Mouse (Mus musculus) stomach, postnatal 0 days (tissue): ENCODE measurements around the gene A1cf. TPM values are rescaled to one million over a fixed set of nuclear protein-coding genes. Genes with fewer than 3 reads are reported as not detected.

Experiments used
- ATAC-seq: fragments of 200-750 bp; cut with Nextera tagmentation; 2 replicates; pipeline ENCODE4 v1.8.0; 2017; ENCODE audit not compliant: low FRiP score, low TSS enrichment
- DNase-seq: peaks from one replicate; pipeline ENCODE4 v3.0.0-alpha.2; 2016; ENCODE audit warnings: low spot score
- H3K27ac ChIP-seq: fragments of 300-500 bp; sonication (generic); replicated peaks from 2 replicates; pipeline ENCODE4 v1.5.1; 2014; ENCODE audit warnings: mild to moderate bottlenecking, control low read depth
- H3K27me3 ChIP-seq: fragments of 300-500 bp; sonication (generic); 2 replicates; pipeline ENCODE4 v1.6.1; 2014; ENCODE audit warnings: low read length; ENCODE audit not compliant: control insufficient read depth, insufficient read depth
- H3K36me3 ChIP-seq: fragments of 300-500 bp; sonication (generic); 2 replicates; pipeline ENCODE4 v1.6.1; 2014; ENCODE audit warnings: low read length, mixed read lengths; ENCODE audit not compliant: control insufficient read depth, insufficient read depth
- H3K4me1 ChIP-seq: fragments of 300-500 bp; sonication (generic); replicated peaks from 2 replicates; pipeline ENCODE4 v1.6.1; 2014; ENCODE audit warnings: antibody characterized with exemption; ENCODE audit not compliant: control insufficient read depth, insufficient read depth
- H3K4me2 ChIP-seq: fragments of 300-500 bp; sonication (generic); replicated peaks from 2 replicates; pipeline ENCODE4 v1.6.1; 2014; ENCODE audit warnings: low read depth, mild to moderate bottlenecking, control low read depth, moderate library complexity
- H3K4me3 ChIP-seq: fragments of 300-500 bp; sonication (generic); 2 replicates; pipeline ENCODE4 v1.5.1; 2014; ENCODE audit warnings: low read depth, low read length, control low read depth
- H3K9ac ChIP-seq: fragments of 300-500 bp; sonication (generic); 2 replicates; pipeline ENCODE4 v1.6.1; 2014; ENCODE audit warnings: mild to moderate bottlenecking, low read length, control low read depth, mixed read lengths
- H3K9me3 ChIP-seq: fragments of 300-500 bp; sonication (generic); 2 replicates; pipeline ENCODE4 v1.6.1; 2016; ENCODE audit warnings: low read length; ENCODE audit not compliant: control insufficient read depth
- CTCF ChIP-seq: IDR thresholded peaks from 2 replicates; pipeline ENCODE4 v1.5.1; 2016; ENCODE audit warnings: antibody characterized with exemption, low read depth, mild to moderate bottlenecking, moderate library complexity
- EP300 ChIP-seq: optimal IDR thresholded peaks from 2 replicates; pipeline ENCODE3; 2016; ENCODE audit warnings: antibody characterized with exemption
- WGBS: fragments of 180-500 bp; shearing (Covaris S2); extraction: QIAGEN DNeasy Blood & Tissue Kit; methylation state at CpG from one replicate; pipeline ENCODE4 v1.1.7; 2014; 5-methylcytosine and 5-hydroxymethylcytosine counted together
- polyA plus RNA-seq: library from polyadenylated mRNA; unstranded; fragments of >200 nt; fragmentation: Nextera tagmentation; extraction: Ambion mirVana; gene quantifications from 2 replicates; pipeline ENCODE4 v1.2.1, GENCODE M21; 2015

A1cf gene
- polyA plus RNA-seq, 1 experiment from 2014 or later = 0.10 TPM

GRCm38 (mm10) chr19:31868971-31869370 lies 407 bp downstream of the A1cf start:
- H3K27ac ChIP-seq = no peak overlapping the region
- H3K4me3 ChIP-seq = no peak overlapping the region
- no peaks in the 10 kb centered on the region for H3K4me1 ChIP-seq
- no peaks in the 10 kb centered on the region for H3K27me3 ChIP-seq
- H3K4me2 ChIP-seq = no peak overlapping the region
- no peak for DNase-seq
- no peak for ATAC-seq
- H3K9me3 ChIP-seq = no peaks in the 10 kb centered on the region
- no peaks in the 10 kb centered on the region for H3K36me3 ChIP-seq
- WGBS = 85% methylated on average over 6 of the region's 6 CpGs
- TF ChIP-seq CTCF = no peak
- TF ChIP-seq EP300 = no peak
- H3K9ac ChIP-seq = no peak overlapping the region

- H3K27me3 ChIP-seq = no peaks in the 10 kb centered on the region
- H3K4me1 ChIP-seq = no peaks in the 10 kb centered on the region
- H3K9ac ChIP-seq = no peak overlapping the region
- DNase-seq (no peak), ATAC-seq (no peak)
- TF ChIP-seq CTCF (no peak), EP300 (no peak)
- no peaks in the 10 kb centered on the region for H3K9me3 ChIP-seq
- H3K36me3 ChIP-seq = no peaks in the 10 kb centered on the region
- H3K4me2 ChIP-seq = no peak overlapping the region
- WGBS = 17% methylated on average over 2 of the region's 2 CpGs
- no peak overlapping the region for H3K27ac ChIP-seq
- H3K4me3 ChIP-seq = no peak overlapping the region
These were observed 2.8 kb downstream of the A1cf start for GRCm38 (mm10) chr19:31871377-31871776.

- no peaks in the 10 kb centered on the region for H3K9me3 ChIP-seq
- 32% methylated on average over 4 of the region's 4 CpGs for WGBS
- H3K4me3 ChIP-seq = no peak overlapping the region
- H3K27me3 ChIP-seq = no peaks in the 10 kb centered on the region
- DNase-seq (no peak), ATAC-seq (no peak)
- H3K27ac ChIP-seq = no peak overlapping the region
- no peak overlapping the region for H3K4me2 ChIP-seq
- no peaks in the 10 kb centered on the region for H3K4me1 ChIP-seq
- TF ChIP-seq CTCF (no peak), EP300 (no peak)
- no peaks in the 10 kb centered on the region for H3K36me3 ChIP-seq
- no peak overlapping the region for H3K9ac ChIP-seq
These were observed 9.4 kb downstream of the A1cf start for GRCm38 (mm10) chr19:31877968-31878367.

GRCm38 (mm10) chr19:31884594-31884993 lies 16.0 kb downstream of the A1cf start:
- H3K27me3 ChIP-seq = no peaks in the 10 kb centered on the region
- H3K36me3 ChIP-seq = no peaks in the 10 kb centered on the region
- H3K9ac ChIP-seq = no peak overlapping the region
- no peak overlapping the region for H3K4me3 ChIP-seq
- WGBS = 75% methylated on average over 4 of the region's 4 CpGs
- H3K4me2 ChIP-seq = no peak overlapping the region
- no peak for ATAC-seq
- DNase-seq = no peak
- no peaks in the 10 kb centered on the region for H3K9me3 ChIP-seq
- TF ChIP-seq CTCF (no peak), EP300 (no peak)
- H3K27ac ChIP-seq = no peak overlapping the region
- H3K4me1 ChIP-seq = no peaks in the 10 kb centered on the region

GRCm38 (mm10) chr19:31887275-31887674 lies 18.7 kb downstream of the A1cf start:
- Histone ChIP-seq H3K9me3 (no peaks in the 10 kb centered on the region), H3K9ac (no peak overlapping the region), H3K4me2 (no peak overlapping the region), H3K36me3 (no peaks in the 10 kb centered on the region), H3K27ac (no peak overlapping the region), H3K27me3 (no peaks in the 10 kb centered on the region), H3K4me1 (no peaks in the 10 kb centered on the region), H3K4me3 (no peak overlapping the region)
- ATAC-seq = no peak
- WGBS = 94% methylated on average over 2 of the region's 2 CpGs
- no peak for TF ChIP-seq EP300
- no peak for TF ChIP-seq CTCF
- no peak for DNase-seq

- no peak for ATAC-seq
- 46% methylated on average over 4 of the region's 4 CpGs for WGBS
These were observed 21.4 kb downstream of the A1cf start for GRCm38 (mm10) chr19:31889988-31890387.

More at GRCm38 (mm10) chr19:31889988-31890387, 21.4 kb downstream of the A1cf start:
- Histone ChIP-seq H3K36me3 (no peaks in the 10 kb centered on the region), H3K9ac (no peak overlapping the region), H3K4me3 (no peak overlapping the region), H3K27me3 (no peaks in the 10 kb centered on the region), H3K9me3 (no peaks in the 10 kb centered on the region), H3K4me1 (no peaks in the 10 kb centered on the region), H3K4me2 (no peak overlapping the region), H3K27ac (no peak overlapping the region)
- TF ChIP-seq CTCF = no peak
- no peak for TF ChIP-seq EP300
- no peak for DNase-seq
